Mouse (Mus musculus) liver, postnatal 0 days (tissue): ENCODE data around the gene Cyp2e1. TPM values are rescaled to one million over a fixed set of nuclear protein-coding genes. Genes with fewer than 3 reads are reported as not detected.

Experiments
- ATAC-seq: fragments of 200-750 bp; cut with Nextera tagmentation; 2 replicates; pipeline ENCODE4 v1.8.0; 2017; ENCODE audit warnings: mild to moderate bottlenecking, moderate library complexity
- DNase-seq: peaks from one replicate; pipeline ENCODE4 v3.0.0-alpha.2; 2016
- H3K27ac ChIP-seq: fragments of 300-500 bp; sonication (generic); 2 replicates; pipeline ENCODE4 v1.5.1; 2014; ENCODE audit warnings: antibody characterized with exemption, moderate library complexity, mild to moderate bottlenecking, low read depth
- H3K27me3 ChIP-seq: fragments of 300-500 bp; sonication (generic); 2 replicates; pipeline ENCODE4 v1.6.1; 2014; ENCODE audit warnings: low read length, control low read depth, mixed read lengths; ENCODE audit not compliant: insufficient read depth
- H3K36me3 ChIP-seq: fragments of 300-500 bp; sonication (generic); replicated peaks from 2 replicates; pipeline ENCODE4 v1.6.1; 2014; ENCODE audit warnings: mild to moderate bottlenecking, control low read depth, low read length, moderate library complexity, mixed read lengths; ENCODE audit not compliant: insufficient read depth
- H3K4me1 ChIP-seq: fragments of 300-500 bp; sonication (generic); 2 replicates; pipeline ENCODE4 v1.6.1; 2014; ENCODE audit warnings: antibody characterized with exemption, mild to moderate bottlenecking, control low read depth; ENCODE audit not compliant: insufficient read depth
- H3K4me2 ChIP-seq: fragments of 300-500 bp; sonication (generic); 2 replicates; pipeline ENCODE4 v1.6.1; 2014; ENCODE audit warnings: low read depth, mild to moderate bottlenecking, low read length, moderate library complexity, mixed read lengths
- H3K4me3 ChIP-seq: fragments of 300-500 bp; sonication (generic); 2 replicates; pipeline ENCODE4 v1.5.1; 2014; ENCODE audit warnings: low read depth, low read length
- H3K9ac ChIP-seq: fragments of 300-500 bp; sonication (generic); replicated peaks from 2 replicates; pipeline ENCODE4 v1.6.1; 2014; ENCODE audit warnings: mild to moderate bottlenecking, moderate library complexity
- H3K9me3 ChIP-seq: fragments of 300-500 bp; sonication (generic); 2 replicates; pipeline ENCODE4 v1.6.1; 2016; ENCODE audit warnings: mild to moderate bottlenecking, control low read depth, low read length, mixed read lengths
- CTCF ChIP-seq: sonication (generic); IDR thresholded peaks from 2 replicates; pipeline ENCODE4 v1.5.1; 2016; ENCODE audit warnings: antibody characterized with exemption, low read depth
- EP300 ChIP-seq: IDR thresholded peaks from 2 replicates; pipeline ENCODE4 v1.6.1; 2016; ENCODE audit warnings: antibody characterized with exemption, low read depth, mild to moderate bottlenecking
- WGBS: fragments of 180-500 bp; shearing (Covaris S2); extraction: QIAGEN DNeasy Blood & Tissue Kit; methylation state at CpG from one replicate; pipeline ENCODE4 v1.1.7; 2014; ENCODE audit not compliant: insufficient replicate concordance; 5-methylcytosine and 5-hydroxymethylcytosine counted together
- polyA plus RNA-seq: library from polyadenylated mRNA; unstranded; fragments of >200 nt; fragmentation: Nextera tagmentation; extraction: Ambion mirVana; gene quantifications from 2 replicates; pipeline ENCODE4 v1.2.1, GENCODE M21; 2015

Gene Cyp2e1
- polyA plus RNA-seq, 1 experiment from 2014 or later = 556 TPM

DNA sequence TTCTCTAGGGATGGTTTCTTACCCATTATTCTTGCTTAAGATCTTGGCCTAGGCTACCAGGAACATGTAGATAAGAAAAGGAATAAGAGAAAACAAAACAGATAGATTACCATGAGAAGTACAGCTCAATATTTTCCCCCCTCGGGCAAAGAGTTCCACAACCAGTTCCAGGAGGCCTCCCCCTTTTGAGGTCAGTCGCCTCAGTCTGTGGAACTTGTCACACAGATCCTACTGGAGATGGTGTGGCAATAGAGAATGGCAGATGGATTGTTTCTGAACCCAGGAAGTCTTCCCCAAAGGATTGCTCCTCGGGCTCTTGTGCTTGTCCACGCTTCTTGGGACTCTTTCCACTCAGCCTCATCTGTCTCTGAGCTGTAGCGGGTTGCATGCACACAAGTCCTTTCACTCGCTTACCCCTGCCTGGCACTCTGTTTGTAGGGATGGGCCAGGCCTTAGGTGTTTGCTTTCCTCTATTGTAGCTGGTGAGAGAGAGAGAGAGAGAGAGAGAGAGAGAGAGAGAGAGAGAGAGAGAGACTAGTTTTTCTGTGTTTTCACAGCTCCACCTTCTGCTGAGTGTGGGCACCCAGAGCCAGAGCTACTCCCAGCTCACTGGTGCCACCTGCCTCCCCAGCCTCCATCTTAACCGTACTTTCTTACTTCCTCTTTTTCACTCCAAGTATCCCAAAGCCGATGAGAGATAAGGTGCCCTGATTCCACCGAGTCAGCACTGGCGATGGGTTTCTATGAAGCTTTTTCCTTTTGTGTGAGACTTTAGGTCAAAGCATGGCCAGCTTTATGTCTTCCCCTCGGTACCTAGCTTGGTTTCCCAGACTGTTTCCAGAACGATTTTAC is 2.6 kb downstream of the Cyp2e1 start:
- DNase-seq (no peak), ATAC-seq (no peak)
- no peaks in the 10 kb centered on the region for H3K36me3 ChIP-seq
- H3K9me3 ChIP-seq = no peaks in the 10 kb centered on the region
- WGBS = 57% methylated on average over 12 of the region's 12 CpGs
- no peak for TF ChIP-seq CTCF
- TF ChIP-seq EP300 = no peak
- H3K9ac ChIP-seq = no peak overlapping the region
- no peaks in the 10 kb centered on the region for H3K27me3 ChIP-seq
- peak overlapping the region; percentile 26; the same call in 1 of the 2 replicates for H3K4me2 ChIP-seq
- H3K4me3 ChIP-seq = no peak overlapping the region
- no peak overlapping the region for H3K27ac ChIP-seq
- H3K4me1 ChIP-seq = no peaks in the 10 kb centered on the region

DNA sequence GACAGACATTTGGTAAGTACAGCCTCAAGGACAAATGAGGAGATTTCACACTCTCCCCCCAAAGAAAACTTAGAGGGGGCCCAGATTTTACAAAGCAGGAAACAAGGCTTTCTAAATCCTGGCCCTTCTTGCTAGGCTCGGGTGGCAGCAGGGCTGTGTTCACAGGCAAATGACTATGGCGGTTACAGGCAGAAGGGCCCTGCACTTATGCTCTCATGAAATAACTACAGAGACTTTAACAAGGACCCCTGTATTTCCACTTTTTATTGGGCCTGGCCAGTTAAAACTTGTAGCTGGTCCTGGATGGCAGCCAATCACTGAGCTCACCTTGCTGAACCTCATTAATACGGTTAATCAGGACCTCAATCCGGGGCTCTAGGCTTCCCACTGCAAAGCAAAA is 17.0 kb downstream of the Cyp2e1 start:
- ATAC-seq = no peak

DNA sequence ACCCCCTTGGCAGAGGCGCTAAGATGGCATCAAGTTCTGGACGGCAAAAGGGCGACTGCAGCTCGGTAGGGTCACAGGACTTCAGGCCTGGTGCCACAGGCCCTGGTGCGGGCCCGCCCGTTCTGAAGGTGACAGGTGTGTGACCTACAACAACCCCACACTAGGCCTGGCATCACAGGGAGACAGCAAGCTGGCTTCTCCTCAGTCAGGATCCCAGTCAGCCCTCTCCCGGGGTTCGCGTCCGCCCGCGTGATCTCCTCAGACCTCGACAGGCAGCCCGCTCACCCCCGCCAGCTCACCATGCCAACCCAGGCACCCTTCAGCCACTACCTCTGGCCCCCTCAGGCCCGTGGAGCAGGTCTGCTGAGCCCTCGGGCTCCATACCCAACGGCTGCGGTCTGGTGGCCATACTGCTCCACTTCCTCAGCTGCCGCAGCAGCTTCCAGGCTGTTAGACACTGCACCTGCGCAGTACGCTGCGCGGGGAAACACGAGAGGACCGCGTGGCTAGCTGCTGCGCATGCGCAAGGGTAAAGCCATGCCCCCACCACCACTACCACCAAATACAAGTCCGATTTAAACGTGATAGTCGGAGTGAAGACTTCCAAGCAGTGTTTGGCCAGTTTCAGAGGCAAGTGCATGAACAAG is 24.0 kb downstream of the Cyp2e1 start, which contains the start of gene Syce1:
TSS of gene Syce1 (minus strand) at position 447 of the 647 bp plus-strand sequence.
- H3K36me3 ChIP-seq = no peaks in the 10 kb centered on the region
- ATAC-seq (no peak), DNase-seq (no peak)
- no peak within 1 kb of the TSS for H3K9ac ChIP-seq
- no peaks in the 10 kb centered on the region for H3K4me1 ChIP-seq
- no peaks in the 10 kb centered on the region for H3K9me3 ChIP-seq
- no peak within 1 kb of the TSS for H3K27ac ChIP-seq
- H3K27me3 ChIP-seq = no peaks in the 10 kb centered on the region
- WGBS = 73% methylated on average over 33 of the region's 33 CpGs
- no peak for TF ChIP-seq CTCF
- TF ChIP-seq EP300 = no peak
- H3K4me3 ChIP-seq = no peak within 1 kb of the TSS
- no peak within 1 kb of the TSS for H3K4me2 ChIP-seq

More for the DNA sequence above, 17.0 kb downstream of the Cyp2e1 start:
- Histone ChIP-seq H3K36me3 (no peaks in the 10 kb centered on the region), H3K9me3 (no peaks in the 10 kb centered on the region), H3K4me2 (no peak overlapping the region), H3K4me1 (no peaks in the 10 kb centered on the region), H3K27me3 (no peaks in the 10 kb centered on the region), H3K4me3 (no peak overlapping the region), H3K27ac (no peak overlapping the region), H3K9ac (no peak overlapping the region)
- TF ChIP-seq CTCF (no peak), EP300 (no peak)
- DNase-seq = no peak
- WGBS = 78% methylated on average over 4 of the region's 4 CpGs

DNA sequence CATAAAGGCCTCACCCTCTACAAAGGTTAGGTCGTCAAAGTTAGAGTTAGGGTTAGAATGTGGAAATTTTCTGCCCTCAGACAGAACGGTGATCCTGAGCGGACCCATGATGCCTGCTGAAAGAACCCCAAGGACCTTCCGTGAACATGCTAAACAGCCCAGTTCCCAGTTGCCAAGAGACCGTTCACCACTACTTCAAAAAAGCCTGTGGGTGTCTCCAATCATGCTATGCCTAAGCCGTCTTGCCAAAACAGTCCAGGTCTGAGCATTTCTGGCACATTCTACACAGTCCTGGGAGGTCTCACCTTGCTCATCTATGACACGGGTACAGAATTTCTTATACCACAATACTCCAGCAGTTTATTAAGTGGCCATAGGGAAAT is 24.5 kb downstream of the Cyp2e1 start:
- TF ChIP-seq EP300 = no peak
- TF ChIP-seq CTCF = no peak
- no peak overlapping the region for H3K4me3 ChIP-seq
- no peak overlapping the region for H3K4me2 ChIP-seq
- no peaks in the 10 kb centered on the region for H3K27me3 ChIP-seq
- no peak for DNase-seq
- no peaks in the 10 kb centered on the region for H3K9me3 ChIP-seq
- H3K27ac ChIP-seq = no peak overlapping the region
- ATAC-seq = no peak
- H3K9ac ChIP-seq = no peak overlapping the region
- H3K4me1 ChIP-seq = no peaks in the 10 kb centered on the region
- 81% methylated on average over 7 of the region's 7 CpGs for WGBS
- H3K36me3 ChIP-seq = no peaks in the 10 kb centered on the region

DNA sequence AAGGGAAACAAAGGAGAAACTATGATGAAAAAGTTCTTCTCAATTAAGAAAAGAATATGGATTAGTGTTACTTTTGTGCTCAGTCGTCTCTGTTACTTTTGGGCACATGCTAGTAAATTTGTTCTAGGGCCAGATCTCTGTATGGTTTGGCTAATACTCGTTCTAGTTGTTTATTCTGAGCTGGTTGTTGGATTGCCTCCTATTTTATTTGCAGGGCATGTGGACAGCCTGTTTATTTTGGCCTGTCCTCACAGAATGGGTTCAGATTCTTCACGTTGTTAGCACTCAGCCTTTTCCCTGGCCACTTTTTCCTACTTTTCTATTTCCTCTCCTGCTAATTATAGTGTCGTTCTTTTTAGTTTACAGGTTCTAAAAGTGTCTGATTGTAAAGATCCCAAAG is 30.0 kb downstream of the Cyp2e1 start:
- Histone ChIP-seq H3K9ac (no peak overlapping the region), H3K4me1 (no peaks in the 10 kb centered on the region), H3K4me2 (no peak overlapping the region), H3K36me3 (no peaks in the 10 kb centered on the region), H3K9me3 (no peaks in the 10 kb centered on the region), H3K27me3 (no peaks in the 10 kb centered on the region), H3K27ac (no peak overlapping the region), H3K4me3 (no peak overlapping the region)
- 48% methylated on average over 4 of the region's 4 CpGs for WGBS
- TF ChIP-seq EP300 (no peak), CTCF (no peak)
- DNase-seq = no peak
- ATAC-seq = no peak

DNA sequence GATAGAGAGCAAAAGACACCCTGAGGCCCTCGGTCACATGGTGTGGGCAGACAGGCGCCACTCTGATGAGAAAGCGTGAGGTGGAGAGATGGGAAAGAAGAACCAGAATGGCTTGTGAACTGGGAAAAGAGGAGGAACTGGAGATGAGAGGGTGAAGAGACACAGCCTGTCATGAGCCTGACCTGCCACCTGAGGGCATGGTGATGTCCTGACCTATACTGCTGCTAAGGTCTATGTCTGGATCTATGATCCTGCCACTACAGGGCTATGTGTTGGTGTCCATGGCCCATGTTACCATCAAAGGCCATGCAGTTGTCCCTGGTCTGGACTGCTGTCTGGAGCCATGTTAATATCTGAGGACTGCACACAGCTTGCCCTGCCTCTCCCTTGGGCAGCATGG is 34.1 kb downstream of the Cyp2e1 start:
- no peak for TF ChIP-seq EP300
- peak; percentile 35; the same call in 1 of the 2 replicates for TF ChIP-seq CTCF
- H3K27ac ChIP-seq = no peak overlapping the region
- DNase-seq = no peak
- no peak overlapping the region for H3K4me2 ChIP-seq
- H3K9ac ChIP-seq = no peak overlapping the region
- 82% methylated on average over 3 of the region's 3 CpGs for whole genome bisulfite sequencing
- H3K4me1 ChIP-seq = no peaks in the 10 kb centered on the region
- no peaks in the 10 kb centered on the region for H3K9me3 ChIP-seq
- no peak; the same call in 1 of the 2 replicates for ATAC-seq
- H3K4me3 ChIP-seq = no peak overlapping the region
- no peaks in the 10 kb centered on the region for H3K27me3 ChIP-seq
- H3K36me3 ChIP-seq = no peaks in the 10 kb centered on the region
